Mouse (Mus musculus): Measurements from ENCODE around the gene Hfe2. TPM values are rescaled to one million over a fixed set of nuclear protein-coding genes. Genes with fewer than 3 reads are reported as not detected.

Gene Hfe2
- total RNA-seq, 1 experiment from 2014 or later = not detected

- ATAC-seq (replicated peaks; ENCODE audit: insufficient number of reproducible peaks, low FRiP score, low TSS enrichment, poor library complexity, severe bottlenecking) = no peak
Measured at GRCm38 (mm10) chr3:96565105-96565504, 40.1 kb downstream of the Hfe2 start.

GRCm38 (mm10) chr3:96566661-96567450, 41.9 kb downstream of the Hfe2 start:
- ATAC-seq (replicated peaks; ENCODE audit: insufficient number of reproducible peaks, low FRiP score, low TSS enrichment, poor library complexity, severe bottlenecking) = no peak

GRCm38 (mm10) chr3:96568605-96569004, 43.6 kb downstream of the Hfe2 start:
- no peak for ATAC-seq (replicated peaks; ENCODE audit: insufficient number of reproducible peaks, low FRiP score, low TSS enrichment, poor library complexity, severe bottlenecking)

- ATAC-seq (replicated peaks; ENCODE audit: insufficient number of reproducible peaks, low FRiP score, low TSS enrichment, poor library complexity, severe bottlenecking) = no peak
Measured at GRCm38 (mm10) chr3:96569506-96569905, 44.5 kb downstream of the Hfe2 start.

GRCm38 (mm10) chr3:96569966-96570605, 45.1 kb downstream of the Hfe2 start:
- no peak for ATAC-seq (replicated peaks; ENCODE audit: insufficient number of reproducible peaks, low FRiP score, low TSS enrichment, poor library complexity, severe bottlenecking)

- no peak for ATAC-seq (replicated peaks; ENCODE audit: insufficient number of reproducible peaks, low FRiP score, low TSS enrichment, poor library complexity, severe bottlenecking)
Measured at GRCm38 (mm10) chr3:96570643-96571042, 45.7 kb downstream of the Hfe2 start.

GRCm38 (mm10) chr3:96571336-96571735, 46.4 kb downstream of the Hfe2 start:
- ATAC-seq (replicated peaks; ENCODE audit: insufficient number of reproducible peaks, low FRiP score, low TSS enrichment, poor library complexity, severe bottlenecking) = no peak

GRCm38 (mm10) chr3:96571896-96572698, 47.1 kb downstream of the Hfe2 start:
- ATAC-seq (replicated peaks; ENCODE audit: insufficient number of reproducible peaks, low FRiP score, low TSS enrichment, poor library complexity, severe bottlenecking) = peak; percentile 74

- no peak for ATAC-seq (replicated peaks; ENCODE audit: insufficient number of reproducible peaks, low FRiP score, low TSS enrichment, poor library complexity, severe bottlenecking)
Measured at GRCm38 (mm10) chr3:96573611-96574511, 48.9 kb downstream of the Hfe2 start.

- ATAC-seq (replicated peaks; ENCODE audit: insufficient number of reproducible peaks, low FRiP score, low TSS enrichment, poor library complexity, severe bottlenecking) = no peak
Measured at GRCm38 (mm10) chr3:96575272-96575984, 50.5 kb downstream of the Hfe2 start.

- ATAC-seq (replicated peaks; ENCODE audit: insufficient number of reproducible peaks, low FRiP score, low TSS enrichment, poor library complexity, severe bottlenecking) = no peak
Measured at GRCm38 (mm10) chr3:96576005-96576658, 51.2 kb downstream of the Hfe2 start.

- peak; percentile 84 for ATAC-seq (replicated peaks; ENCODE audit: insufficient number of reproducible peaks, low FRiP score, low TSS enrichment, poor library complexity, severe bottlenecking)
Measured at GRCm38 (mm10) chr3:96576690-96577541, 51.9 kb downstream of the Hfe2 start, which contains the start of gene Gm16253. Gene Gm16253 (plus strand): TSS chr3:96576984.

GRCm38 (mm10) chr3:96577566-96577965, 52.6 kb downstream of the Hfe2 start:
- no peak for ATAC-seq (replicated peaks; ENCODE audit: insufficient number of reproducible peaks, low FRiP score, low TSS enrichment, poor library complexity, severe bottlenecking)
